Mouse (Mus musculus): Measurements from ENCODE around the gene Zbtb45.

Gene Zbtb45

DNA sequence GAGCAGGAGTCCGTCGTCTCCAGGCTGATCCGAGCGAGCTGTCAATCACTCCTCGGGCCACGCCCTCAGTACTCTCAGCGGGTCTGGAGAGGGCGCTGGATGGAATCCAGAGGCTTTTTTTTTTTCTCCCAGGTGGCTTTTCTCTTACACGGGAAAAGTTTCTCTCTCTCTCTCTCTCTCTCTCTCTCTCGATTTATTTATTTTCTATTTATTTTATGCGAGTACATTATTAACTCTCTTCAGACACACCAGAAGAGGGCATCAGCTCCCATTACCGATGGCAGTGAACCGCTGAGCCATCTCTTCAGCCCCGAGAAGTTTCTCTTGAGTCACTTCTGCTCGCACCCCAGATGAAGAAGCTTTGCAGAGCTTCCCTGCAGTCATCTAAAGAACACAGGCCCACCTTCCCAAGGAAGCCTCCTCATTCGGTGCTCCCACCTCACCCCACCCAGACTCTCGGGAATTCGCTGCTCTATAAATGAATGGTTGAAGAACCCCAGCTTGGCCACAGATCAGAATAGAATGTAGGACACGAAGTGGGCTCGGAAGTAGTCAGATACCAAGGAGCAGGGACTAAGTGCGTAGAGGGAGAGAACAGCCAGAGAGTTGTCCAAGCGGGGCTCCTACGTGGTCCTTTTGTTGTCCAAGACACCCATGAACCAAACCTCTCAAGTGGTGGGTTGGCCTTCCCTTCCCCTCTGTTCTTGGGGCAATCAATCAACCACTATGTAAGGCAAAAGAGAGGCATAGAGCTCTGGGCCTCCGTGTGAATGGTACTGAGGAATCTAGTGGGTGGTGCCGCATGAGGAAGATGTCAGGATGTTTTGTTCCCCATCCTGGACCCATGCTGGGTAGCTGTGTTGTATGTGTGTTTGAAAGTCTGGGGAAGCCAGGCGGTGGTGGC lies at the start of gene Zbtb45:
TSS of gene Zbtb45 (minus strand) at position 30 of the 904 bp plus-strand sequence.
- DNase-seq: peak; percentile 52

DNA sequence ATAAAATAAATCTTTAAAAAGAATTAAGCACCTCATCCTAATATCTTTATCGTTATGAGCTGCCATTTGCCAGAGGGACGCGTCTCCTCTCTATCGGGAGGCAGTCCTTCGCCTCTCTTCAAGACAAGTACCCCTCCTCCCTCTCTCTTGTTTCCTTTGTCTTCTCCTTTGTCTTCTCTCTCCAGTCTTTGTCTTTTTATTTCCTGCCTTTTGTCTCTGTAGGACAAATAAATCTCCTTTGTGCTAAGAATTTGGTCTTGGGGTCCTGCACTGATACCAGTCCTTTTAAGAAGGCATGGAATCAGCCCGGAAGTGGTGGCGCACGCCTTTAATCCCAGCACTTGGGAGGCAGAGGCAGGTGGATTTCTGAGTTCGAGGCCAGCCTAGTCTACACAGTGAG lies 49.7 kb upstream of the Zbtb45 start:
- DNase-seq: no peak

DNA sequence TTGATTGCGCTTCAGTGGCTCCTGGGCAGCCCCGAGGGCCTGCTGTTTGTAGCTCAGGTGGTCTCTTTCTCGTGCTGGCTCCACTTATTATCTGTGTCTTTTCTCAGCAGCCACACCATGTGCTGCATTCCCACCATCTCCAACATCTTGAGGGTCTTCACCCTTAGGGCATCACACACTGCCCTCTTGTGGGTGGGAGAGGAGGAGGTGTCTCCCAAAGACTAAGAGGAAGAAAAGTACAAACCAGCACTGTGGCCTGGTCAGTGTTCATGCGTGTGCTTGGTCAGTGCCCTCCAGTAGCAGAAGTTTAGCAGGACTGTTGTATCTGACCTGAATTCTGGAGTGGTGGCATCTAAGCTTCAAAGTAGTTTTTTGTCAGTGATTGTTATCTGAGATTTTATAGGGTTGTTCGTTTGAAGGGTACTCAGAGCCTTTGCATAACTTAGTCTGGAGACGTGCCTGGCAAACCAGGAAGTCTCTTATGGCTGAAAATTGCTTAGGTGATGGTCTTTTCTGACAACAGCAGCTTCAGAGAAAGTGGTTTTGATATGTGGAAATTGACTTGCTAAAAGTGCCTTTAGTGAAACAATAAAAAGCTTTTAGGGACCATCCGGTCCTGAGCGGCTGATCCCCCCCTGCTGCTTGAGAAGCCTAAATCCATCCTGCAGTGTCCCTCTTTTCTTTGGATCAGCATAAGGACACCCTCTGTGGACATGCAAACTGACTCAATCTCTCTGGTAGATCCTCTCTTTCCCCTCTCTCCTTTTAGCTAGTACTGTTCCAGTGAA lies 47.3 kb upstream of the Zbtb45 start:
- DNase-seq: peak; percentile 28

DNA sequence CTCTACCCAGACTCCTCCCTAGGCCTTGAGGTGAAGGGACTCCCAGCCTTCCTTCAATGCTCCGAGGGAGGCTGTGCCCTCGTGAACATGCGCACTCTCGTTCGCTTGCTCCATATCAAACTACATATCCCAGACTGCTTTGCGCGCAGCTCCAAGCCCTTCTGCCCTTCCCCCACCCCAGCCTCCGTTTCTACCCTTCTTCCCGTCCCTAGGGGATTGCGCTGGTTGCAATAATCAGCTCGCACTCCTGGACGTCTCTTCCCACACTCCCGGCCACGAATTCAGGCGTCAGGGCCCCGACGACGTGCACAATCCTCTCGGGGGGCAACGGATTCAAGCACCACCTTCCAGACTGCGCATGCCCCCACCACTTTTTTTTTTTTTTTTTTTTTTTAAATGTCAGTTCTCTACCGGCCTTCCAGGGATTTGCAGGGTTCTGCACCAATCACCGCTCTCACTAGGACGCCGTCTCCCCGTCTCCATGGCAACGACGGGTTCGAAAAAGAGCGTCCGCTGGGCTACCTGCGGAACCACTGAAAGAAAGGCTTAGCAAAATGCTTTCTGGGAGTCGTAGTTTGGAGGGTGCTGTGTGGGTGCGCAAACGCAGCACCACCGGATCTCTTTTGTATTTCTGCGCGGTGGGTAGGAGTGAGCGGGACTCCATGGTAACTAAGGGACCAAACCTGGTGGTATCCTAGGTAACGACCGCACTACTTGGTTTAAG lies 44.6 kb upstream of the Zbtb45 start, which contains the start of gene Mzf1:
TSS of gene Mzf1 (minus strand) at position 478 of the 724 bp plus-strand sequence.
- DNase-seq: peak; percentile 99

DNA sequence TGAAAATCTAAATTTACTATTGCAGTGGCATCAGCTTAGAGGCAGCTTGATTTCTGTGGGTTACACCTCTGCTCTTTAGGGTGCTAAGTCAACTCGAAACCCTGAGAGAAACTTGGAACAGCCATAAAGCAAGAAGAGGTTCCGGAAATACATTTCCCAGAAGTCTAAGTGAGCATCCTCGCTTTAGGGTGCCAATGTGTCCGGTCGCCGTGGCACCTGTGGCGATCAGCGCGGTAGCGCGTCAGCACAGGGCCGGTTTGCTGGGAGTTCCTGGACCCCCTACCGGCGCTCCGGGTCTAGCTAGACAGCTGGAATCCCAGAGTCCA lies 44.1 kb upstream of the Zbtb45 start:
- DNase-seq: no peak

DNA sequence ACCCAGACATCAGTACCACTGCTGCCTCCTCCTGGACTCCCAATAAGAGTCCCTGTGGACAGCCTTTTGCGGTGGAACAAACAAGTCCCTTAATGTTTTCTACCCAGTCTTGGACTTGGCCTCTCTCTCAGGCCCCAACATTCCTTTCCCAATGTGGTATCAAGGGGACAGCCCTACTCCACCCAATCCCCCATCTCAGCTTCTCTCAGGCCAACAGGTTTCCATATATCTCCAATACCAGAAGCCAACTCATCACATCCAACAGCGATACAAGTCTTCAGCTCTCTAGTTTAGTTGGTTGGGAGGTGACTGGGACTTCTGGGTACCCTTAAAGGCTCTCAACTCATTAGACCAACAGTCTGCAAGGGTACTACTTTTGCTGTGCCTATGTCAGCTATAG lies 43.7 kb upstream of the Zbtb45 start:
- DNase-seq: peak; percentile 60

DNA sequence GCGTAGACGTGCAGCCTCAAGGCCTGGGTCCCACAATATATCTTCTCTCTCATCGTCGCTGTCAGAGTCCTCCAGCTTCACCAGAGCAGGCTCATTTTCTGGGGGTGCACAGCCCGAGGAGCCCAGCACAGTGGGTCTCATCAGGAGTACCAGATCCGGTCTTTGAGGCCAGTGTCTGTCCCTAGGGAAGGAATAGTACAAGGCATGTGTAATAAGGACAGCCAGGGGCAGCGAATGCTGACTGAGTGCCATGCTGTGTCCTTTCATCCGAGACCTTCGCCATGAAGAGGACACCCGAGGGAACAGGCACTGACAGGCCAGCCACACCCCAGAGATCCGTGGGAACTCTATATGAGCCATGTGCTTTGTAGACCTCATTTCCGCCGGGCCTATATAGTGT lies 43.2 kb upstream of the Zbtb45 start:
- DNase-seq: peak; percentile 66

DNA sequence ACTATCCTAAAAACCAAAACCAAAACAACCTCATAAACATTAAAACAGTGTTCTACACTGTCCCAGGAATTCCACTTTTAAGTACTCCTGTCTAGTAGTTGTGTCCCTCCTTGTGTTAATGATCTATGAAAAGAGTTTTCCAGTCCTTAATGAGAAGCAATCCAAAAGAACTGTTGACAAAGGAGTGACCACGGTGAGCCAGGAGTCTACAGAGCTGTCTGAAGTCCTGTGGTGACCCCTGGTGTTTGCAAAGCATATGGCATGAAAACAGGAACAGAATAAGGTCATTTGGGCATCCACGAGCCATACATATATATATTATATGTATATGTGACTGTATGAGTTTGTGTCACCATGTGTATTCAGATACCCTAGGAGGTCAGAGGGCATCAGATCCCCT lies 36.2 kb upstream of the Zbtb45 start:
- DNase-seq: peak; percentile 68

DNA sequence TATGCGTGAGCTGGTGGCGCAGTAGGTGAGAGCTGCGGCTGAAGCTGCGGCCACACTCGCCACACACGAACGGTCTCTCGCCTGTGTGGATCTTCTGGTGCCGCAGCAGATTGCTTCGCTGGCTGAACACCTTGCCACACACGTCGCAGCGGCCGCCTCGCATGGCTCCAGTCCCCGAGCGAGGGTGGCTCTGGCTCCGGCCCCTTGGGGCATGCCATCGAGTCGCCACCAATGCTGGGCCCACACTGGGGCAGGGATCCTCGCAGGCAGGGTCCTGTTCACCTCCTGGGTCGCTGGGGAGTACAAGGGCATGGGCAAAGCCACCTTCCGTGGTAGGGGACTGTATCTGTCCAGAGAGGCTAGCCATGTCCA lies 34.4 kb upstream of the Zbtb45 start:
- no peak for DNase-seq

DNA sequence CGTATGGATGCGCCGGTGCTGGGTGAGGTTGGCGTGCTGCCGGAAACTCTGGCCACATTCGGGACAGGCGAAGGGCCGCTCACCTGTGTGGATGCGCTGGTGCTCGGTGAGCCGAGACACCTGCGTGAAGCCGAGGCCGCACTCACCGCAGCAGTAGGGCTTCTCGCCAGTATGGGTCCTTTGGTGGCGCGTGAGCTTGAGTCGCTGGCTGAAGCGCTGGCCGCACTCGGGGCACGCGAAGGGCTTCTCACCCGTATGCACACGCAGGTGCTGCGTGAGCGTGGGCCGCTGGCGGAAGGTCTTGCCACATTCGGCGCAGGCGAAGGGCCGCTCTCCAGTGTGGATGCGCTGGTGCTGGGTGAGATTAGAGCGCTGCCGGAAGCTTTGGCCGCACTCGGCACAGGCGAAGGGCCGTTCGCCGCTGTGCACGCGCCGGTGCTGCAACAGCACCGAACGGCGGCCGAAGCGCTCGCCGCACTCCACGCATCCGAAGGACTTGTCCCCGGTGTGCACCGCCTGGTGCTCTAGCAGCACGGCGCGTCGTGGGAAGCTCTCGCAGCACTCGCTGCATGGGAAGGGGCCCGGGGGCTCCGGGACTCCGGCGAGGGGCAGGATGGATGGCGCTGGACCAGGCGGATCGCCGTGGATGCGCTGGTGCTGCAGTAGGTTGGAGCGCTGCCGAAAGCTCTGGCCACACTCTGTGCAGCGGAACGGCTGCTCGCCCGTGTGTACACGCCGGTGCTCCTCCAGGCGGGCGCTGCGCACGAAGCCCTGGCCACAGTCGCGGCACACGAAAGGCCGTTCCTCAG lies 33.8 kb upstream of the Zbtb45 start:
- peak; percentile 86 for DNase-seq

DNA sequence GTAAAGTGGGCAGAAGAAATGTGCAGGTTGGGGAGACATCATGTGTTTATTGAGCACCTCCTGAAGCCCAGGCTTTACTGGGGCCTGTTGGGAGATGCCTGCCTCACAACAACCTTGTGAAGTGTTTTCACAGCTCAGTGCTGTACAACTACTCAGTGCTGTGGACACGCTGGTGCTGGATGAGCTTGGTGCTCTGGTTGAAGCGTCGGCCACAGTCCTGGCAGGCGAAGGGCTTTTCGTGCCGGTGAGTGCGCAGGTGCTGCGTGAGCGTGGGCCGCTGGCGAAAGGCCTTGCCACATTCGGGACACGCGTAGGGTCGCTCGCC lies 33.2 kb upstream of the Zbtb45 start:
- no peak for DNase-seq

DNA sequence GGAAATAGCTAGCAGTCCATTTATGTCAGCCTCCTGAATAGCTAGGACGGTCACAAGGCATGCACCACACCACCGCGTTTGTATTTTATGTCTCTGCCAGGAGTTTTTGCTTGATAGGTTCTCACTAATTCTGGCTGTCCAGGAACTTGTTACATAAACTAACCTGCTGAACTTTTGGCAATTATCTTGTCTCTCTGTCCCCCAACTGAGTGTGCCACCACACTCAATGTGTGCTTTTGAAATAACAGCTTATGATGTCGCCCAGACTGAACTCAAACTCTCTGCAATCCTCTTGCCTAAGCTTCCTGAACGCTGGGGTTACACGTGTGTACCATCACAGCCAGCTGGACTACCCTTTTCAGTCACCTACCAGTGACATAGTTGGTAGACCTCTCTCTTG lies 32.7 kb upstream of the Zbtb45 start:
- peak; percentile 46 for DNase-seq

DNA sequence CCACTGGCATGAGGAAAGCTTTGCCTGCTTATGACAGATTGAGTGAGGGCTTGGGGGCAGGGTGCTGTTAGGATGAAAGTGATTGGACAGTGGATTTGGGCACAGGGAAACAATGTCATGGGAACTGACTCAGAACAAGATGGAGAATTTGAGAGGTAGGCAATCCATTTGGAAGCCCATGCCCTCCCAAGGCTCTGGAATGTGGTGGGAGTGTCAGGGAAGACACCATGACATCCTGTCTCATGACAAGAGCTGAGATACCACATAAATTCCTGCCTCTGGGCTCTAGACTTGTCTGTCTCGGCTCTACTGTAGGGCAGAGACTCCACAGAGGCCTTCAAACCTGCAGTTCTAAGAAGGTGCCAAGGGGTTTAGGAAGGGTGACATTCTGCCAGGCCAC lies 31.4 kb upstream of the Zbtb45 start:
- peak; percentile 39 for DNase-seq

DNA sequence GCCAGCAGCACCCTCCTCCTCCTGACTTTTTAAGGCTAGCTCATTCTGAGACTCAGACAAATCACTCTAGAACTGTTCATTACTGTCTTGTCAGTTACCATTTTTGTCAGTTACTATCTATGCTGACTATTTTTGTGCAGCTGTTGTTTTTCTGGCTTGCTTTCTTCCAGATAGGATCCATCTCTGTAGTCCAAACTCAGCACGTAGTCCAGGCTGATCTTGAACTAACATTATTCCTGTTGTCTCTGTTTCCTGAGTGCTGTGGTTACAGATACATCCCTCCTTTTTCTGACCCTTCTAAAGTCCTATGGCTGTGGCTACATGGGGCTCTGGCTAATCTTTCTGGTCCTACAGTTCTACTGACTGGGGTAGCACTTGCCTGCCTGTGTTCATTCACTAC lies 29.3 kb upstream of the Zbtb45 start:
- DNase-seq: peak; percentile 27

DNA sequence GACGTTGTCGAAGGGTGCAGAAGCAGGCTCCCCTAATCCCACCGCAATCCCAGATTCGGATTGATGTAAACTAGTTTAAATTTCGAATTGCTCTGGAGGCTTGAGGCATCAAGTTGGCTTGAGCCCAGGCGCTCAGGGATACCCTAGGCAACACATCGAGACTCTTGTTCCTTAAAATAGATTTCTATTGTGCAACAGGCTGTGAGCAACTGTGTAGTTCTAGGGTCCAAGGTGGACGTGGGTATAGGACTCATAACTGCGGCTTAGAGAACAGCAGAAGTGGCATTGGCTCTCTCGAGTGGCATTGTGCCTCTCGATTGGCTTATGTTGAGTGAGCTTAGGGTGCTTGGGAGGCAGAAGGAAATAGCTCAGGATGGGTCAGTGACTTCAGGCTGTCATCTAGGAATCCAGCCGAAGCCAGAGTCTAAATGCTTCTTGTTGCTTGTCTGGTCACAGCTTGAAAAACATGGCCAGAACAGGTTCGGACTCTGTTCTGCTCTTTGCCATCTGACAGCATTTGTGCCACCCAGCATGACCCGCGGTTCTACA lies 28.9 kb upstream of the Zbtb45 start:
- DNase-seq: no peak

DNA sequence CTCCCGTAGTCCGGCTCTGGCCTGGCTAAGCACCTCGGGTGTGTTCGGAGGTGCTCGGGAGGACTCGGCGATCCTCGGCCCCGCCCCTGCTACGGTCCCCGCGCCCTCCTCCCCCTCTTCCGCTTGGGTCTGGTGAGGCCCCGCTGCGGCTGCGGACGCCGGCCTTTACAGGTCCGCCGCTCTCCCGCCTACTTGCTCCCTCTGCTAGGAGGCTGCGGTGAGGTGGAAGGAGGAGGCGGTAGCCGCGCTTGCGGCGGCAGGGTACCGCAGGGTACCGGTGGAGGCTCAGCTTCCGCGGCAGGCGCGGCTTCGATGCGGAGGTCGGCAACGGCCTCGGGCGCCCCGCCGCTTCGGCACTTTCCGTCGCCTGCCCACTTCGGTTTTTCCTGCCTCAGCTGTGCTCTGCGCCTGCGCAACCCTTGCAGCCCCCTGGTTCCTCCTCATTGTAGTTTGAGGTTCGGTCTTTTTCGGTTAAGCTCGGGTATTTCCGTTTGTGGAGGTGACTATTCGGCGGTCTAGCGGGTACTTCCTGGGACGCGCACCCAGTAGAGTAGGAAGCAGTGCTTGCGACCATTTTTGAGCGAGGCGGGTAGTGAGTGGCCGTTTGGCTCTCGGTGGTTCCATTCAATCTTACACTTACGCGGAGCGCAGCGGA lies 28.2 kb upstream of the Zbtb45 start, which contains the start of gene Ube2m:
TSS of gene Ube2m (minus strand) at position 375 of the 655 bp plus-strand sequence.
- peak; percentile 98 for DNase-seq

DNA sequence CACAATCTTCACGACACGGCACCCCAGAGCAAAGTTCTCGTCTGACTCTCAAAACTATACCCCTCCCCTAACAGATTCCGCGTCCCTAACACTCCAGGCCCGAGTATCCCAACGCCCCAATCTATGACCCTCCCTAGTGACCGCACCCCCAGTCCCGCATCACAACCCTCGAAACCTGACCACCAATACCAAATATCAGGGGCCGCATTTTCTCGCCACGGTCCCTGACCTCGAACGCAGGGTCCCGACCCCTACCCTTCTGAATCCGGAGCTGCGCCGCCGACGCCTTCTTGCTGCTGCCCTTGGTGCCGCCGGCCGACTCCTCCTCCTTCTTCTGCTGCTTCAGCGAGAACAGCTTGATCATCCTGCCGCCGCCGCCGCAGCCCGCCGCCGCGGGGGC lies 27.5 kb upstream of the Zbtb45 start:
- peak; percentile 80 for DNase-seq

DNA sequence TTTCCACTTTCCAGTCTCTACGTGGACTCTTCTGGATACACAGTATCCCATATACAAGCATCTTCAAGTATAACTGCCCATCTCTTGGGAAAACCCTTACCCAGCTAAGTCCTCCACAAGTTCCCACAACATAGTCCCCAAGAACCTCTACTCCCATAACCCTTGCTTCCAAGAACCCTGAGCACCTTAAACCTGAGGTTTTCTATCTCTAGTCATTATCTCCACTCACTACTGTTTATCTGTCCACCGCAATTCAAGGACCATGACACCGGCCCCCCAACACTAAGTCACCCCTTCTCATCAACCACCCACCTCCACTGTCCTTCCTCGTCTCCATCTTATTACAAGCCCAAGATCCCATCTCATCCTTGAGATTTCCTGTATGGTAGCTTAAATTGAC lies 27.0 kb upstream of the Zbtb45 start:
- no peak for DNase-seq

DNA sequence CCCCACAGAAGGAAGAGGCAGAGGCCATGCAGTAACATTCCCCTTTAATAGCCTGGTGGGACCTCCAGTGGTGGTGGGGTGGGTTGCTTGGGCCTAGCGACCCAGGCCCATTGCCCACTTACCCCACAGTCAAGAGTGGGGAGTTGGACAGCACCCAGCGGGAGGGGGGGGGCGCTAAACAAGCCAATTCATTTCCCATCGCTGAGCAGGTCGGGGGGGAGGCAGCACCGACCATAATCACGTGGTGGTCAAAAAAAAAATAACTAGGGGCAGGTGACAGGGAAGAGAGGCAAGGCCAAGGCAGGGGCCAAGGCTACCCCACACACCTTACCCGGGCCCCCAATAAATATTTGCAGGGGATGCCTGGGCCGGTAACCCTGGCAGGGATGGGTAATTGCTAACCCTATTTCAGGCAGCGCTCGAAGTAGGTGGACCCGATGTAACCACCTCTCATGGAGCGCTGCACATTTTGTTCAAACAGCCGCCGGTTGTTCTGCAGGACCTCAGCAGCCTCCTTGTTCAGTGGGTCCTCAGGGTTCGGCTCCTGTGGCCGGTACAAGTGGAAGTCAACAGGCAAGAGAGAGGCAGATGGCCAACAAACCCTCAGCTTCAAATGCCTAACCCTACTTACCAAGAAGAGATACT lies 25.5 kb upstream of the Zbtb45 start:
- DNase-seq: peak; percentile 78

DNA sequence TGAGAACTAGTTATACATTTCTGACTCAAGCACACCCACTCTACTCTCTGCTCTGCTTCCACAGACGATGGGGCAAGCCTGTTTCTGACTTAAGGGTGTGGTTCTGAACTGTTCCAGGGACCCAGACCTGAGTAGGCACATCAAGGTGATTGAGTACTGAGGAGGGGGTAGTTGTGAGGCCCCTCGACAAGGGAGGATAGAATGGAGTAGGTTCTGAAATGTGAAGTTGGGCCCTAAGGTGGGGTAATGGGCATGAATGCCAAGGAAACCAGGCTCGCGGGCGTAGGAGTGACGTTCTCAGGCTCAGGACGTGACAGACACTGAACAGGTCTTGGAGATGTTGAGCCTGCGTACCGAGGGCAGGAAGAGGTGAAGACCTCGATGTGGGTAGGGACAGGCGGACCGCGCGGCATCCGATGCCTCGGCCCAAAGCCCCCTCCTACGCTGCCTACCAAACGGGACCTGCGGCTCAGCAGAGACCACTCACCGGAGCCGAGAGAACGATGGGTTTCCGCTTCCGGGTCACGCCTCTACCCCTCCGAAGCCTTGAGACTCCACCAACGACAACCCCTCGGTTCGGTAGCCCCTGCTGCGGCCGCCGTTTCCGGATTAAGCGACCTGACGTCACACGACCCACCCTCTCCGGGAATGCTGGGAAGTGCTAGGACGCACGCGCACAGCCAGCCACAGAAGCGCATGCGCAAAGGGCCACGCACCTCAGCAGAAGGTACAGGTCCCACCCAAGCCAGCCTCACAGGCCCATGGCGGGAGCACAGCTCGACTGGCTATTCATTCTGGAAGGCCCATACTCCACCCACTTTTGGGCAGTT lies 24.5 kb upstream of the Zbtb45 start, which contains the start of gene Chmp2a:
TSS of gene Chmp2a (minus strand) at position 660 of the 830 bp plus-strand sequence.
- DNase-seq: peak; percentile 98
